Mouse (Mus musculus): Measurements from ENCODE around the gene Slc39a8. TPM values are rescaled to one million over a fixed set of nuclear protein-coding genes. Genes with fewer than 3 reads are reported as not detected.
A peak's percentile ranks its signal among the peaks of the same experiment; 100 is the strongest.

Gene Slc39a8
- polyA plus RNA-seq, 1 experiment = 35.7 TPM

- no peaks in the 10 kb centered on the region for H3K36me3 ChIP-seq (ENCODE audit: control insufficient read depth, insufficient read depth, low read length, poor library complexity, severe bottlenecking)
- H3K9me3 ChIP-seq (replicated peaks; ENCODE audit: control insufficient read depth, insufficient read depth, low read length, poor library complexity, severe bottlenecking) = no peaks in the 10 kb centered on the region
- TF ChIP-seq CTCF (IDR thresholded peaks at IDR 0.05; ENCODE audit: low read depth, low read length) = peak; percentile 29
- no peak for TF ChIP-seq EP300 (IDR thresholded peaks at IDR 0.05; ENCODE audit: insufficient read depth, low read depth, low read length)
- H3K9ac ChIP-seq (ENCODE audit: low read depth, poor library complexity, severe bottlenecking) = no peak overlapping the region
- no peak overlapping the region for H3K27ac ChIP-seq (ENCODE audit: insufficient read depth, low read length)
- H3K4me1 ChIP-seq (ENCODE audit: control insufficient read depth, insufficient read depth, low read length) = no peaks in the 10 kb centered on the region
- no peaks in the 10 kb centered on the region for H3K27me3 ChIP-seq (ENCODE audit: control insufficient read depth, insufficient read depth, low read length, poor library complexity, severe bottlenecking)
- H3K4me3 ChIP-seq (ENCODE audit: low read depth, low read length) = no peak overlapping the region
Measured at GRCm38 (mm10) chr3:135853604-135854297, 28.7 kb downstream of the Slc39a8 start.

GRCm38 (mm10) chr3:135854298-135854984 is 29.4 kb downstream of the Slc39a8 start:
- no peaks in the 10 kb centered on the region for H3K27me3 ChIP-seq (ENCODE audit: control insufficient read depth, insufficient read depth, low read length, poor library complexity, severe bottlenecking)
- TF ChIP-seq CTCF (IDR thresholded peaks at IDR 0.05; ENCODE audit: low read depth, low read length) (no peak), POLR2A (IDR thresholded peaks at IDR 0.05; ENCODE audit: insufficient read depth, low read length) (no peak), EP300 (IDR thresholded peaks at IDR 0.05; ENCODE audit: insufficient read depth, low read depth, low read length) (no peak)
- no peaks in the 10 kb centered on the region for H3K4me1 ChIP-seq (ENCODE audit: control insufficient read depth, insufficient read depth, low read length)
- no peak overlapping the region for H3K4me3 ChIP-seq (ENCODE audit: low read depth, low read length)
- no peak overlapping the region for H3K27ac ChIP-seq (ENCODE audit: insufficient read depth, low read length)
- H3K9me3 ChIP-seq (replicated peaks; ENCODE audit: control insufficient read depth, insufficient read depth, low read length, poor library complexity, severe bottlenecking) = no peaks in the 10 kb centered on the region
- no peaks in the 10 kb centered on the region for H3K36me3 ChIP-seq (ENCODE audit: control insufficient read depth, insufficient read depth, low read length, poor library complexity, severe bottlenecking)
- H3K9ac ChIP-seq (ENCODE audit: low read depth, poor library complexity, severe bottlenecking) = no peak overlapping the region

- Histone ChIP-seq H3K4me3 (ENCODE audit: low read depth, low read length) (no peak overlapping the region), H3K27me3 (ENCODE audit: control insufficient read depth, insufficient read depth, low read length, poor library complexity, severe bottlenecking) (no peaks in the 10 kb centered on the region), H3K9me3 (replicated peaks; ENCODE audit: control insufficient read depth, insufficient read depth, low read length, poor library complexity, severe bottlenecking) (no peaks in the 10 kb centered on the region), H3K27ac (ENCODE audit: insufficient read depth, low read length) (no peak overlapping the region), H3K4me1 (ENCODE audit: control insufficient read depth, insufficient read depth, low read length) (no peaks in the 10 kb centered on the region), H3K36me3 (ENCODE audit: control insufficient read depth, insufficient read depth, low read length, poor library complexity, severe bottlenecking) (no peaks in the 10 kb centered on the region), H3K9ac (ENCODE audit: low read depth, poor library complexity, severe bottlenecking) (no peak overlapping the region)
- TF ChIP-seq EP300 (IDR thresholded peaks at IDR 0.05; ENCODE audit: insufficient read depth, low read depth, low read length) (no peak), POLR2A (IDR thresholded peaks at IDR 0.05; ENCODE audit: insufficient read depth, low read length) (no peak), CTCF (IDR thresholded peaks at IDR 0.05; ENCODE audit: low read depth, low read length) (no peak)
Measured at GRCm38 (mm10) chr3:135854985-135855340, 29.9 kb downstream of the Slc39a8 start.

GRCm38 (mm10) chr3:135856303-135856702 is 31.2 kb downstream of the Slc39a8 start:
- no peaks in the 10 kb centered on the region for H3K9me3 ChIP-seq (replicated peaks; ENCODE audit: control insufficient read depth, insufficient read depth, low read length, poor library complexity, severe bottlenecking)
- no peak for TF ChIP-seq CTCF (IDR thresholded peaks at IDR 0.05; ENCODE audit: low read depth, low read length)
- TF ChIP-seq EP300 (IDR thresholded peaks at IDR 0.05; ENCODE audit: insufficient read depth, low read depth, low read length) = no peak
- no peak overlapping the region for H3K9ac ChIP-seq (ENCODE audit: low read depth, poor library complexity, severe bottlenecking)
- H3K36me3 ChIP-seq (ENCODE audit: control insufficient read depth, insufficient read depth, low read length, poor library complexity, severe bottlenecking) = no peaks in the 10 kb centered on the region
- H3K4me1 ChIP-seq (ENCODE audit: control insufficient read depth, insufficient read depth, low read length) = no peaks in the 10 kb centered on the region
- H3K27me3 ChIP-seq (ENCODE audit: control insufficient read depth, insufficient read depth, low read length, poor library complexity, severe bottlenecking) = no peaks in the 10 kb centered on the region
- H3K4me3 ChIP-seq (ENCODE audit: low read depth, low read length) = no peak overlapping the region
- H3K27ac ChIP-seq (ENCODE audit: insufficient read depth, low read length) = no peak overlapping the region

- Histone ChIP-seq H3K27me3 (ENCODE audit: control insufficient read depth, insufficient read depth, low read length, poor library complexity, severe bottlenecking) (no peaks in the 10 kb centered on the region), H3K9me3 (replicated peaks; ENCODE audit: control insufficient read depth, insufficient read depth, low read length, poor library complexity, severe bottlenecking) (no peaks in the 10 kb centered on the region), H3K4me1 (ENCODE audit: control insufficient read depth, insufficient read depth, low read length) (no peaks in the 10 kb centered on the region), H3K9ac (ENCODE audit: low read depth, poor library complexity, severe bottlenecking) (no peak overlapping the region), H3K27ac (ENCODE audit: insufficient read depth, low read length) (no peak overlapping the region), H3K36me3 (ENCODE audit: control insufficient read depth, insufficient read depth, low read length, poor library complexity, severe bottlenecking) (no peaks in the 10 kb centered on the region), H3K4me3 (ENCODE audit: low read depth, low read length) (no peak overlapping the region)
- no peak for TF ChIP-seq POLR2A (IDR thresholded peaks at IDR 0.05; ENCODE audit: insufficient read depth, low read length)
- no peak for TF ChIP-seq CTCF (IDR thresholded peaks at IDR 0.05; ENCODE audit: low read depth, low read length)
- TF ChIP-seq EP300 (IDR thresholded peaks at IDR 0.05; ENCODE audit: insufficient read depth, low read depth, low read length) = no peak
Measured at GRCm38 (mm10) chr3:135857134-135857533, 32.1 kb downstream of the Slc39a8 start.

GRCm38 (mm10) chr3:135859431-135859830 is 34.4 kb downstream of the Slc39a8 start:
- no peak overlapping the region for H3K9ac ChIP-seq (ENCODE audit: low read depth, poor library complexity, severe bottlenecking)
- H3K4me3 ChIP-seq (ENCODE audit: low read depth, low read length) = no peak overlapping the region
- no peaks in the 10 kb centered on the region for H3K4me1 ChIP-seq (ENCODE audit: control insufficient read depth, insufficient read depth, low read length)
- H3K27ac ChIP-seq (ENCODE audit: insufficient read depth, low read length) = no peak overlapping the region
- no peaks in the 10 kb centered on the region for H3K9me3 ChIP-seq (replicated peaks; ENCODE audit: control insufficient read depth, insufficient read depth, low read length, poor library complexity, severe bottlenecking)
- H3K27me3 ChIP-seq (ENCODE audit: control insufficient read depth, insufficient read depth, low read length, poor library complexity, severe bottlenecking) = no peaks in the 10 kb centered on the region
- no peaks in the 10 kb centered on the region for H3K36me3 ChIP-seq (ENCODE audit: control insufficient read depth, insufficient read depth, low read length, poor library complexity, severe bottlenecking)
- TF ChIP-seq CTCF (IDR thresholded peaks at IDR 0.05; ENCODE audit: low read depth, low read length) (no peak), EP300 (IDR thresholded peaks at IDR 0.05; ENCODE audit: insufficient read depth, low read depth, low read length) (no peak), POLR2A (IDR thresholded peaks at IDR 0.05; ENCODE audit: insufficient read depth, low read length) (no peak)

Data from ES-Bruce4 (cell line).